Mouse (Mus musculus) neural tube, embryonic 10.5 days (tissue): Measurements from ENCODE around the gene Kcnh7.
A peak's percentile ranks its signal among the peaks of the same experiment; 100 is the strongest.

ENCODE experiments used
- DNase-seq: peaks from one replicate; pipeline ENCODE4 v3.0.0-alpha.2; 2017; ENCODE audit warnings: low spot score; ENCODE audit errors: extremely low spot score

Gene Kcnh7

GRCm38 (mm10) chr2:63183563-63184545, at the start of gene Kcnh7:
Gene Kcnh7, minus strand, starts transcription at chr2:63184287.
- DNase-seq: peak; percentile 48

- no peak for DNase-seq
These were observed 23.3 kb upstream of the Kcnh7 start for GRCm38 (mm10) chr2:63207435-63207834.

DNA sequence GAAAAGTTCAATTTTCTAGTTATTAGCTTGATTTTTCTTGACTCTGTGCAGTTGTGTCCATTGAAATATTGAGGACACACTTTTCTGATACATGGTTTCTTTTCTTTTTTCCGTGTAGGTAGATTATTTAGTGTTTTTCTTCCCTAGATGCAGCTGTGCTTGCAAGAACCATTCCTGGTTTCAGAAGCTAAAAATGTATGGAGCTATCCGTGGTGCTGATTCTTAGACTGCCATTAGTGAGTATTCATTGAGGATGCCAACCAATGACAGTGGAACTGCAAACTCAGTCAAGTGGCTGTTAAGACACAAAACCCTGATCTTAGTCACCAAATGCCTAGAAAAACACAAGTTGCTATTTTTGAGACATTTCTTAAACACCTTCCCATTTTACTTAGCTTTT, 1.9 kb upstream of the Kcnh7 start:
- DNase-seq: no peak

DNA sequence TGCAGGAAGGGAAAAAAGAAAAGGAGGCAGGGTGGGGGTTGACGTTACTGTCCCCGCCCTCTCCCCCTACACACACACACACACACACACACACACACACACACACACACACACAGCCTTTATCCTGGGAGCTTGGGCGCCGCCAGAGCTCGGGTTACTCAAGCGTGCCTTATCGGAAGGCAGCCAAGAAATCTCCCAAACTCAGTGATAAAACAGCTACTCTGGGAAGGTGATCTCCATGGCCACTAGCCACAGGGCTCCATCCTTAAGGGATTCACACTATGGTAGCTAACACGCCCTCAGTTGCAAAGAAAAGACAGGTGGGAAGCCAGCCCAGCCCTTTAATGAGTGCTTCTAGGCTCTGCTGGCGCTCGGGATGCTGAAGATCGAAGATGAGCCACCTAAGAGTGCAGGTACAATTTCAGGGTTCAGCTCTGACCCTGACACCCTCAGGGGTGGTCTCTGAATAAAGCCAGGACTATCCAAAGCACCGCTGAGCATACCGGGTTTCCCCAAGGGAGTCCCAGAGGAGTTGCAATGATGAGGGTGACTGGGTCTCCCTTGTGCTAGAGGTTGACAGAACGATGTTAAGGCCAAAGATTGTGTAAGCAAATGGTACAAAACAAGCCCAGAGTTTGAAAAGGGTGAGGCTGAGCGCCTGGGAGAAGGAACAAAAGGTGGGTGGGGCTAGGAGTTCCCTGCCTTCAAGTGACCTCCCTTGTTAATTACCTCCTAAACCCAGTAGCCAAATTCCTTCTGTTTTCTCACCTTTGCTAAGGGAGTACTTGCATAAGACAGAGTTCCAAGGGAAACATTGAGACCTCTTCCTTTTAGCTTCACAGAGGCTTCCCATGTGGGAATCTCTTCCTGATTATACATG, 704 bp upstream of the Kcnh7 start:
- peak; percentile 21 for DNase-seq

- DNase-seq: no peak
These were observed 30.4 kb downstream of the Kcnh7 start for GRCm38 (mm10) chr2:63153701-63154100.

DNA sequence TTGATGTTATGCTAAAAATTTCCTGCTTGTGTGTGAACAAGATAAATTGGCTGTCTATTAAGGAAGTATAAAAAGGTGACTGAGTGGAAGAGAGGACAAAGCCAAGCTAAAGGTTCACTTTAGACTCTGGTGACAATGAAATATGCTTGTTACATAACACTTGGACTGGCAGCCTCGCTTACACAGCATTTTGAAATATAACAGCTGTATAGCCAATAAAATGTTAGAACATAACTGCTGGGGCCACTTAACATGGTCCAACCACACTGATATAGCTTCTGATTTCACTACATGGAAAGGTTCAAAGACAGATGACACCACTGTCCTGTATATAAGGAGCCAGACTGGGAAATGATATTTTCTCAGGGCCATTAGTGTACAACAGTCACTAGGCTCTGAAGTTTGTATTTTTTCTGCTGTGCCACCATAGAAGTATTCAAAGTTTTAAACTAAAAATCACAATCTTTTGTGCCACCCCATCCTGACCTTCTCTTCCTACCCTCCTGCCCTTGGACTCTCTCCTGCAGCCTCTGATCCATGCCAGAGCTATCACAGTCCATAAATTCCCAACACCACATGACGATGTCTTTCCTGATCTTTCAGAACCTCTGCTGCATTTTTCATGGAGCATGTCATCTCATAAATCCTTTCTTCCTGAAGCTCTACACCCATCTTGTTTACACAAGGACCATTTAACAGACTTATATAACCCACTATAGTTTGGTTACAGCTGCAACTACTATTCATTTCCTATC, 56.1 kb downstream of the Kcnh7 start:
- DNase-seq: no peak

DNA sequence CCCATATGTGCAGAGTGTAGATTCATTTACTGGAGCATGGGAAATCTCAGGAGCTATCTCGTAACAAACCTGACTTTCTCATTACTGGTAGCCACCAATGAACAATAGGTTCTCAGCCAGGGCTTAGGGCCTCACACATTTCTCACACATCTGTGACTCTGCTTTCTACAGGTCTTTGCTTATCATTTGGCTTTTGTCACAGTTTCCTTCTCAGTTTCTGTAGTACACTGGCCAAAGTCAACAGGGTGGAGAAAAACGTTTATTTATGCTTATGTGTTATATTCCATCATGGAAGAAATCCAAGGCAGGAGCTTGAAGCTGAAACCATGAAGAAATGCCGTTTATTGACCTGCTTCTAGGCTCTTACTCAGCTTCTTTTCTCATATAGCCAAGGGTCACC, 63.8 kb downstream of the Kcnh7 start:
- no peak for DNase-seq

GRCm38 (mm10) chr2:63117209-63118193, 66.6 kb downstream of the Kcnh7 start:
- no peak for DNase-seq

DNA sequence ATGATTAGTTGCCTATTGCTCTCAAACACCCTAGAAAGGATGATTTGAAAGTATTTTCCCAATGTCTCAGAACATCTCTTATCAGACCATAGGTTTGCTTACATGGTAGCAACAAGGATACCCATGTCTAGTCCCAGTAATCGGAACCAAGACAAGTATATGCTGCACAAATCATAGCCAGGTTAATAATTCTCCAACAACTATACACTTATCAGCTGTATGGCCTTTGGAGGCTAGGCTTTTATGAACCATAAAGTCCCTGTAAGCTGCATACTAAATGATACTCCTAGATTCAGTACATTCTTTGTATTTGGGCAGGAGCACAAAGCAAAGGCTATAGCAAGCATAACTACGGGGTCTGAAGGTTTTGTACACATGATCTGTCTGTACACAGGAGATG, 78.1 kb downstream of the Kcnh7 start:
- no peak for DNase-seq

GRCm38 (mm10) chr2:63099676-63100075, 84.4 kb downstream of the Kcnh7 start:
- no peak for DNase-seq

- DNase-seq: no peak
These were observed 92.3 kb downstream of the Kcnh7 start for GRCm38 (mm10) chr2:63091775-63092174.

- no peak for DNase-seq
These were observed 93.6 kb downstream of the Kcnh7 start for GRCm38 (mm10) chr2:63090447-63090846.

- DNase-seq: no peak
These were observed 125.7 kb downstream of the Kcnh7 start for GRCm38 (mm10) chr2:63058386-63058785.

- DNase-seq: no peak
These were observed 134.2 kb downstream of the Kcnh7 start for GRCm38 (mm10) chr2:63049884-63050283.

DNA sequence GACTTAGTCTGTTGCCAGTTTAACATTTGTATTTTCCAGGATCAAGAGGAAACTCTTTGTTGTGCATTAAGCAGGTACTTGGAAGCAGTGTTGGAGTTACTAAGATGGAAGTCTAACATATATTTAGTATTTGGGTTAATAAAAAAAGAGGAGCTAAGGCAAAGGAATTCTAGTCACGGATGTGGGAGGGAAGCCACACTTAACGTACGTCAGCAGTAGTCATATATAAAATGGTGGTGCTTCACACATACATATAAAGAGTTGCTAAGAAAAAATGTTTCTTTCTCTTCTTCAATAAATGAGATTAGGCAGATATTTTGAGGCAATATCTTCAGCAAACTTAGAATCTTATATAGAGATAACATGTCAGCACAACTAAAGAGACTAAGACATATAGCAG, 144.4 kb downstream of the Kcnh7 start:
- no peak for DNase-seq

- DNase-seq: no peak
These were observed 169.2 kb downstream of the Kcnh7 start for GRCm38 (mm10) chr2:63014909-63015308.

DNA sequence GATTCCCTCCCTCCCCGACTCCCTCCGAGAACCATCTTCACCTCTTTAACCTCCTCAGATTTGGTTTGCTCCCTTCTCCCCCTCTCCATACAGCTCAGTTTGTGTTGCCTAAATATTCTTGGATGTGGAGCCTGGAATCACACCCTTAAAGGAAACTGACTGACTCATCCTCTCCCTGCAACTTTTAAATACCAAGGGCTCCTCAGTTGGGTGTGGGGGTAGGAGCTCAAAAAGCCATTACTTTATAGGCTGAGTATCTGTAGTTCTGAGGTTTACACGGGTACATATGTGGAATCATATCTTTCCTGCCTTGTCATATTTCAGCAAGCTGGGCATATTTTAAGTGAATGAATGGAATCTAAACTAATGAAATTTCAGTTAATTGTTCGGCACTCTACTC, 174.9 kb downstream of the Kcnh7 start:
- DNase-seq: no peak

GRCm38 (mm10) chr2:63002784-63003183, 181.3 kb downstream of the Kcnh7 start:
- DNase-seq: no peak

DNA sequence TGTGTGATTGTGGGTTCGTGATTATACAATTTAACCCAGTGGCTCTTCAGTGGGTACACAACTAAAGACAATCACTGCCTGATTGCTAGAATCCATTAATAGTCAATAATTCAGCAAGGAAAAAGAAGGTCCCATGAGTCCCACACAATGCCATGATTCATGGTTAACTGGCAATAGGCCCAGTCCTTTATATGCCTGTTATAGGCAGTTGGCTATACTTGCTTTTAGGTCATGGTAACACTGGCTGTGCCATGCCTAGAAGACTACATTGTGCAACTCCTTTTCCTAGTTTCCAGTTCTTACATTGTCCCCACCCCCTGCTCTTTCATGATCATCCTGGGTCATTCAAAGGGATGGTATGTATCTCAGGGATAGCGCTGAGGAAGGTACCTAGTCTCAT, 186.4 kb downstream of the Kcnh7 start:
- no peak for DNase-seq

DNA sequence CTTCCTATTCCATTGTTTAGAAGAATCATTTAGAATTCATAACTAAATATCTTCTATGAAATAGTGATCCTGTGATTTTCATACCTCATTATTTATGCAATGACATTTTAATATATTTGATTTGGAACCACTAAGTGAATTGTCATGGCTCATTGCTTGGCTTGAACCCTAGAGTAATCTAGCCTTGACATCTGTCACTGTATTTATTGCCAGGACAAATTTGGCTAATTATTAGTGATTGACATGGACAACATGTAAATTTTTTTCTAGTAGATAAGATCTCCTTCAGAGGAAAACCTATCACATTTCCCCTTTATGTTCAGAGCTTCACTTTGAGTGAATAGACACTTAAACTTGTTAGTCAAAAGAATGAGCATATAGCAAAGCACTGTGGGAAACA, 195.5 kb downstream of the Kcnh7 start:
- no peak for DNase-seq
